Mouse (Mus musculus) thymus, adult 2 months (tissue): ENCODE data around the gene Lyst.

ENCODE experiments used
- CTCF ChIP-seq: fragments of 200-500 bp; IDR thresholded peaks from 2 replicates; pipeline ENCODE4 v1.5.1; 2012; ENCODE audit warnings: mild to moderate bottlenecking, control low read depth, low read length, moderate library complexity, borderline replicate concordance; ENCODE audit not compliant: control insufficient read depth, poor library complexity, insufficient read depth; ENCODE audit errors: extremely low read depth
- POLR2A ChIP-seq: fragments of 200-500 bp; IDR thresholded peaks from 2 replicates; pipeline ENCODE4 v1.6.1; 2012; ENCODE audit warnings: mild to moderate bottlenecking, low read length, control low read depth, moderate library complexity; ENCODE audit not compliant: control insufficient read depth, poor library complexity, insufficient read depth; ENCODE audit errors: extremely low read depth

DNA sequence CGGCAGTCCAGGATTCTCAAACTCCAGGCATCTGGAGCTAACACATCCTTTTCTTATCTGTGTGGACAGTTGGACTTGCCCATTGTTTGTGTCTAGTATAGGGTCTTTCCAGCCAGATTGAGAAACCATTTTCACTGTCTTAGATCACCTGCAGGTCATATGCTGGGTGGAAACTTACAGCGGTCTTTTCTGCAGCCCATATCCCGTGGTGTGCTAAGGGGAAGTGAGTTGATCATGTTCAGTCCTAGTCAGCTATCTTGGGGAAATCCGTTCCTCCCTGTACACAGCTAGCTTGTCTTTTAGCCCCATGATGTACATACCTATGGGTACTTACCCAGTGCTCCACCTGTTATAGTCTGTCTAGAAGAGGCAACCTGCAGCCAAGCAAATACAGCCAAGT, 197.9 kb downstream of the Lyst start:
- TF ChIP-seq CTCF (no peak), POLR2A (no peak)
